Mouse (Mus musculus): ENCODE data around the gene Sbno1.

The Sbno1 gene

GRCm38 (mm10) chr5:124442628-124443027, 16.8 kb upstream of the Sbno1 start:
- no peak for DNase-seq

DNA sequence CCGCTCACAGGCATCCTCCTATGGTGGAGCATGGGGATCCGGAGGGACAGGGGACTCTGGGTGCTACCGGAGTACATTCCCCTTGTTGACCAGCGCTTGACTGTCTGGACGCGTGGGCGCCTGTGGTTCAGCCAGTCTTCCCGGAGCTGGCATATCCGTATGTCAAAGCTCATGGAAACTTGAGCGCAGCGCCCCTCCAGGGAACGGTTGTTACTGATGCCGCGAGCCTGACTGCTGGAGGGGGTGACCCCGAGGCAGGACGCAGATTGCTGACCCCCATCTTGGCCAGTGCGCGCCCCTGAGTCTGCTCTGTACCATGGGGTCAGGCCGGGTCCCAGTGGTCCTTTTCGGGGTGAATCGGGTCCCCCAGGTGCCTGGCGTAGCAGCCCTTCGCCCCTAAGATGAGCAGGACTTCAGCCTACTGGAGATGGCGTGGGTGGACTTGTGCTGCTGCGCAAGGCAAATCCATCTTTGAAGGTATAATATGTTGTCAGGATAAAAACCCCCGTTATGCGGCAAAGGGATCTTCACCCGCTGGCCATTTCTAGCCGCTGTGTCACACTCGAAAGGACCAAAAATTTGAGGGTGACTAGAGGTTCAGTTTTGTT, 14.4 kb upstream of the Sbno1 start:
- DNase-seq = peak; percentile 71

- DNase-seq = peak; percentile 96
These were observed 13.8 kb upstream of the Sbno1 start, which contains the start of gene Kmt5a for GRCm38 (mm10) chr5:124439447-124440093. Kmt5a (plus strand) TSS chr5:124439930.

GRCm38 (mm10) chr5:124438746-124439145, 12.9 kb upstream of the Sbno1 start:
- no peak for DNase-seq

GRCm38 (mm10) chr5:124438229-124438628, 12.4 kb upstream of the Sbno1 start:
- DNase-seq = peak; percentile 80

GRCm38 (mm10) chr5:124433048-124433447, 7.2 kb upstream of the Sbno1 start:
- no peak for DNase-seq

DNA sequence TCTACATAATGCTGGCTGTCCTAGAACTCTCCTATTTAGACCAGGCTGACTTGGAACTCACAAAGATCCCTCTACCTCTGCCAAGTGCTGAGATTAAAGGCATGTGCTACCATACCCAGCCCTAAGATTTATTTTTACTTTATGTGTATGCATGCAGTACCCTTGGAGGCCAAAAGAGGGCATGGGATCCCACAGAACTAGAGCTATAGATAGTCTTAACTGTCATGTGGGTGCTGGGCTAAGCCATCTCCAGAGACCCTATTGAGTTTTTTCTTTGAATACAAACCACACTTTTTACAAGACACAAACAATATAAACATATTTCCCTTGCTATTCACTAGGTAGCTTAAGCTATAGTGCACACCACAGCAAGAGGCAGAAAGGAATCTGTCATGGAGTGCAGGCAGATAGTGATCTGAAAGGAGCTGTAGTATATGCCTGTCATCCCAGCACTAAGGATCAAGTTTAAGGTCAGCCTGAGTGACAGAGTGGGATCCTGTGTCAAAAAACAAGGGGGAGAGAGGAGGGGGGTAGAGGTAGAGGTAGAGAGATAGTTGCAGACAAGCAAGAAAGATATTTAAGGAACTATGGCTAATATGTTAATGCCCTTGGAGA, 6.7 kb upstream of the Sbno1 start:
- peak; percentile 90 for DNase-seq

GRCm38 (mm10) chr5:124426475-124427071, 772 bp upstream of the Sbno1 start:
- DNase-seq = no peak

DNA sequence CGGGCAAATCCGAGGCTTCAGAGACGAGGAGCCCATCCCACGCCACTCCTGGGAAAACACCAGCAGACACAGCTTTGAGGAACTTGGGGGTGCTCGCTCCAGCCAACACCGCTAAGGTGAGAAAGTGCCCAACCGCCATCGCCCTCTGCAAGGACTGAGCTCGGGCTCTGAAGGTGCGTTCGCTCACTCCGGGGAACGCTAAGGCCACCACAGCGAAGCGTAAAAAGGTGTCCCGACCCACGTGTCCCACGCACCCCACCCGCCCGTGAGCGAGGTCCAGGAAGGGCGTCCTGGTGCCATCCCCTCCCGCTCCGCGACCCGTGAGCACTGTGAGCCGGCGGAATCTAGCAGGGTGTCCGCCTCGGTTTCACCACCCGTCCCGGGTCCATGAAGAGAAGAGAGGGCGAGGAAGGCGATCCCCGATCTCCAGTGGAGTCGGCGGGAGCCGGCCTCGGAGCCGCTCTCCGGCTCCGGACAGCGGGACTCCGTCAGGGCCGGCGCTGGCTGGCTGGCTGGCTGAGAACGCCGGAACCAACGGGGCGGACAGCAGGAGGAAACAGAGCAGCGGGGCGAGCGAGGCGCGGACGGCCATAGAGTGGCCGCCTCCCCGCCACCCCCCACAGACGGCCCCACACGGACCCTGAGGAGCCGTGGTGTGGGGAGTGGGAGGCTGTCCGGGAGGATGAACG, 934 bp downstream of the Sbno1 start:
- peak; percentile 25 for DNase-seq

DNA sequence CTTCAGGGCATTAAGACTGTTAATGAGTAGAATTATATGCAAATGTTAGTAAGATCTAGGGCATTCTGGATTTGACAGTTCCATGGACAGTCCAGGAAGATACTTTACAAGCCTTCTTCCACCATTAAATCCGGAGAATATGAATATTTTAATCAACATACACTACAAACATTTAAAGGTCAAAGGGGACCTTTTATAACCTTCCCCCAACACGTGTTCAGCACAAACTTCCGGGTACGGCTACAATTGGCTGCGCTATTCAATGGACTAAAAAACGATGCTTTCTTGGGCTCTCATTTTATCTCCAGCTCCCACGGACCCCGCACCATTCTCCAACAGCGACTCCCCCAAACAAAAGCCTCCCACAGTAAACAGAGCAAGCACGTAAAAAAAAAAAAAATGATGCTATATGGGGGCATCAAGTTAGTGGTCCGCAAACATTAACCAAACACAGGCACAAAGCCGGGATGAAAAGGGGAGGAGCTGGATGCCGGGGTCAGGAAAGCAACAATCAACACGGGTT, 1.5 kb downstream of the Sbno1 start:
- peak; percentile 23 for DNase-seq

DNA sequence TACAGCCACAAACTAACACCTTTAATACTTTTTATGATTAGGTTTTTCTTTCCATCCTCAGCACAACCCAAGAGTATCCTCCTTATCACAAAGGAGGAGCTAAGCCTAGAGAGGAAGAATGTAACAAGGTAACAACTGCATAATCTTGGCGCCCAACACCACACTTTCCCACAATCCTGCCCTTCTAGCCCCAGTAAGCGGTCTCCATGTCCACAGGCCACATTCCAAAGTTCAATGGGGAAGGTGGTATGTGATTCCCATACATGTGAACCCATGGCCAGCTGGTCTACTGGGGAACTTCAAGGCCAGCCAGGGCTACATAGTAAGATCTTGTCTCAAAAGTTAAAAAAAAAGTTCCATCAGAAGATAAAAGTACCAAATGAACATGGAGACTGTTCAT, 4.0 kb downstream of the Sbno1 start:
- DNase-seq = no peak

DNA sequence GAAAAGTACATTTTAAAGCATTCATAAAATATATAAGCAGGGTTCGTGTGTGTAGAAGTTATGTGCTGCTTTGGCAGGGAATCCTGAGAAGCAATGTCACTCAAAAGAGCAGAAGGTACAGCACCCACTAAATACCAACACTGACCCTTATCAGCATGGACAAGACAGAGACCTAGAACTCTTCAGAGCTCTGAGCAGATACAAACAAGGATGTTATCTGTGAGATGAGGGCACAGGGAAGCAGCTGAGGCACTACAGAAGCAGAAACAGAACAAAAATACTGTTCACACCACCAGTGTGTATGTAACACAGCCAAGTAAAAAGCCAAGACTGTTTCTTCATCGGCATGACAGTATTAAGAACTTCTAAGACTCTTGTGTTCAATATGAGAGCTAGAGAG, 6.9 kb downstream of the Sbno1 start:
- no peak for DNase-seq

DNA sequence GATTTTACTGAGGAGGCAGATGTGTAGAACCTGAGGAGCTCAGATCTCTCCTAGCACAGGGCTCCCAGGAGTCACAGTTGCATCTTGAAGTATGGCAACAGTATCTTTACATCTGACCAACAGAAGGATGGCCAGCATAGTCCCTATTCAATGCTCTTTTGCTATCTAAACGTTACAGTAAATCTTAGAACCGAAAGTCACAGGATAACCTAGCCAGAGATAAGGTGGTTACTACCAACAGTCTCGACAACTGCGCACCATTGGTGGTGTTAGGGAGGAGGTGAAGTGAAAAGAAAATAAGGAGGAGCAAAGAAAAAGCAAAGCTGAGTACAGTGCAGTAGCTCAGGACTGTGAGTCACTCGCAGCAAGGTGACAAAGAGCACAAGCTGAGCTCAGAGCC, 13.6 kb downstream of the Sbno1 start:
- no peak for DNase-seq

DNA sequence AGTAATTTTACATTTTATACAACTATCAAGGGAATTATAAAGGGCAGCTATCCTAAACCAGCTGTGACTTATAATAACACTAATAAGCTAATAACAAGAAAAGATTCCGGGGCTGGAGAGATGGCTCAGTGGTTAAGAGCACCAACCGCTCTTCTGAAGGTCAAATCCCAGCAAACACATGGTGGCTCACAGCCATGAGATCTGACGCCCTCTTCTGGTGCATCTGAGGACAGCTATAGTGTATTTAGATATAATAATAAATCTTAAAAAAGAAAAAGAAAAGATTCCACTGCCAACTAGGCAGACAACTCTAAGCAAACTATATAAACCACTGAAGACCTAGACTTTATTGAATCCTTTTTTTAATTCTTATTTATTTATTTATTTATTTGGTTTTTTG, 15.0 kb downstream of the Sbno1 start:
- peak; percentile 19 for DNase-seq

GRCm38 (mm10) chr5:124393726-124394125, 32.1 kb downstream of the Sbno1 start:
- no peak for DNase-seq

DNA sequence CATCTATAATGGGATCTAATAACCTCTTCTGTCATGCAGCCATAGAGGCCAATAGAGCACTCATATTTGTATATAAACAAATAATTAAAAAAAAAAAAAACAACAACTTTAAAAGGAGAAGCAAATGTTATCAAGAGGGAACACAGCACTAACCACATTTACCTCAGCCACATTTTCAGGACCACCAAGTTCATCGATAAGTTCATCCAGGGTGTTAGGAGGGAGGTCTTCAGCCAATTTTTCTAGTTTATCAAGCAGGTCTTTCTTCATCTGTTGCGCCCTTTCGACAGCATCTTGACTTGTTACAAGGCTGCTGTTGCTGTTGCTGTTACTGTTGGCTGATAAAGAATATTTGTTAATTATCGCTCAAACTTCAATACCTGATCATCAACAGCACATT, 33.4 kb downstream of the Sbno1 start:
- no peak for DNase-seq

DNA sequence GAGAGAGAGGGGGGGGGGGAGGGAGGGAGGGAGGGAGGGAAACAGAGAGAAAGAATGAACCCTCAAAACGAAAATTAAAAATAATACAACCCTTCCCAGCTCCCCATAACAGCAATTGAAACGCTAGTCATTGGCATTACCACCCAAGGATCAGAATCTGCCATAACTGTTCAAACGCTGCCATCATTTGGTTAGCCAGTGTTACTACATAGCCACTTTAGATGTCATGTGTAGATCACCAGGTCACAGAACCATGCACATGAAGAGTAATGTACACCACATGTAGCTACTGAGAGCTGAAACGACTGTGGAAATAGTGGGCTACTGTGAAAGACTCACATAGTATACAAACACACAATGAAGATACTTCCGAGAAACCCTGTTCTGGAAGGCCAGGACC, 37.9 kb downstream of the Sbno1 start:
- peak; percentile 11 for DNase-seq

- no peak for DNase-seq
These were observed 45.7 kb downstream of the Sbno1 start for GRCm38 (mm10) chr5:124380121-124380520.

GRCm38 (mm10) chr5:124377149-124377548, 48.7 kb downstream of the Sbno1 start:
- peak; percentile 3 for DNase-seq

DNA sequence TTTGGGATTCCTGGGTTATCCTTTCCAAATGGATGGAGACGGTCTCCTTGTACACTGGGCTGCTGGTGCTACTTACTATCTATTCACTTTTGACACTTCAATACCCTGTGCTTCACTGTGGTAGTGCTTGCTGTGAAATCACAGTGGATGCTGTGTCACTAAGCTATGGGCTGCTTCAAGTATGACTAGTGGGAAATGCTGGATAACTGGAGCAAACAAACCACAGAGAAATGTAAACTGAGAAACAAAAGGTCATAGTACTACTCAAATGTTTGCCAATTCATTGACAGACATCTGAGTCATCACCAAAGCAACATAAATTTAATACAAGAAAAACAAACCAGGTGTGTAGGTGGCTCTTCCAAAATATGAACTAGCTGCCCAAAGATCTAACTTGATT, 49.4 kb downstream of the Sbno1 start:
- DNase-seq = no peak

DNA sequence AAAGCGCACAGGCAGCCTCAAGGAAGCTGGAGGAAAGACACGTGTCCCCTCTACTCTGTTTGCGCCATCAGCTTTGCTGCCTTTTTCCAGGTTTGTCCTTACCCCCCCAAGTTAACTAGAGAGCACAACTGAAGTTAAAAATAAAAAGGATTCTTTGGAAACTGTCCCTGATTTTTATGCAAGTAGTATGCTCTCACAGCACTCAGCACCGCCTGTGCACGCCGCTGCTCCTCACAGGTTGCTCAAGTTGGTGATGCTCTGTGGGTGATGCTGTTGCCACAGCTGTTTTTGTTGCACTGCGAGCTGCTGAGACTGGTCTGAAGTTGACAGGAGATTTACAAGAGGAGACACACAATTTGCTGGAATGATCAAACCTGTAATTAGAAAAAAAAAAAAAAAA, 51.5 kb downstream of the Sbno1 start:
- DNase-seq = no peak

DNA sequence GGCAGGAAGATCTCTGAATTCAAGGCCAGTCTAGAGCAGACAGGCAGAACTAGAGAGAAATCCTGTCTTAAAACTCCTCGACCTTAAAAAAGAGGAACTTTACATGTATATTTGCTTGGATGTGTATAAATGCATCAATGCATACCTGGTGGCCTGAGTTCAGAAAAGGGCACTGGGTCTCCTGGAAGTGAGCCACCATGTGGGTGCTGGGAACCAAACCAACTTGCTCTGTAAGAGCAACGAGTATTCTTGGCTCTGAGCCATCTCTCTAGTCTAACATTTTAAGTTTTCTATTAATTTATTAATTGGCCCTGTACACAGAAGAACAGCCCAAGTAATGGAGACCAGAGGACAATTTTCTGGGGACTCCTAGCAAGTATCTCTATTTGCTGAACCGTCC, 59.1 kb downstream of the Sbno1 start:
- no peak for DNase-seq

DNA sequence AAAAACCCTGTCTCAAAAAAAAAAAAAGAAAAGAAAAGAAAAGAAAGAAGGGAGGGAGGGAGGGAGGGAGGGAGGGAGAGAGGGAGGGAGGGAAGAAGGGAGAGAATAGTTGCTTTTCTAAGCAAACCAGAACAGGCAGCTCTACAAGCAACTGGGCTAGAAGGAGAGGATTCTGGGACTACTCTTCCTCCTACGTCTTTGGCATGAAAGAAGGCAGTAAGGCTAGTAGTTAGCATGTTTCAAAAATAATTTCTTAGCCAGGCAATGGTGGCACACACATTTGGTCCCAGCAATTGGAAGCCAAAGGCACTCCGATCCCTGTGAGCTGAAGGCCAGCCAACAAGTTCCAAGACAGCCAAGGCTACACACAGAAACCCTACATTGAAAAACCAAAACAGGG, 60.0 kb downstream of the Sbno1 start:
- DNase-seq = no peak
